Mouse (Mus musculus) frontal cortex, postnatal 14 days (tissue): ENCODE data around the gene Calhm2.
A peak's percentile ranks its signal among the peaks of the same experiment; 100 is the strongest.

Experiments
- DNase-seq, 2 experiments: peaks; one replicate each; pipeline ENCODE4 v3.0.0; 2022; ENCODE audit warnings: low spot score in 2 of 2

The Calhm2 gene

GRCm38 (mm10) chr19:47067924-47068611 lies 70.0 kb downstream of the Calhm2 start:
- DNase-seq: peak; percentile 72 to 81

GRCm38 (mm10) chr19:47067096-47067882 lies 70.8 kb downstream of the Calhm2 start, which contains the start of gene Taf5:
Taf5 (plus strand) TSS chr19:47067746.
- peak; percentile 92 to 96 for DNase-seq

GRCm38 (mm10) chr19:47065860-47066259 lies 72.2 kb downstream of the Calhm2 start:
- DNase-seq: no peak

GRCm38 (mm10) chr19:47057684-47058083 lies 80.4 kb downstream of the Calhm2 start:
- no peak for DNase-seq
